Mouse (Mus musculus): Measurements from ENCODE around the gene Slc34a2. TPM values are rescaled to one million over a fixed set of nuclear protein-coding genes. Genes with fewer than 3 reads are reported as not detected.
A peak's percentile ranks its signal among the peaks of the same experiment; 100 is the strongest.

The Slc34a2 gene
- polyA plus RNA-seq, 1 experiment from 2014 or later = 0.23 TPM

GRCm38 (mm10) chr5:53049046-53049445, 11.2 kb downstream of the Slc34a2 start:
- peak overlapping the region; percentile 62 for H3K4me2 ChIP-seq (replicated peaks)
- 2% methylated on average over 32 of the region's 39 CpGs for WGBS
- ATAC-seq (ENCODE audit: low FRiP score) (peak; percentile 68; the same call in 1 of the 2 replicates), DNase-seq (ENCODE audit: low spot score) (no peak)
- H3K27me3 ChIP-seq (ENCODE audit: control insufficient read depth, insufficient read depth, low read length) = peaks cover 28% of the 10 kb centered on the region
- H3K4me3 ChIP-seq (replicated peaks; ENCODE audit: low read length) = peak overlapping the region; percentile 28
- 0 out of 2 replicates have a peak, but pooled peaks cover 4% of the 10 kb centered on the region for H3K4me1 ChIP-seq (replicated peaks; ENCODE audit: control insufficient read depth, insufficient read depth, low read length)
- peak overlapping the region; percentile 37 for H3K9ac ChIP-seq
- H3K27ac ChIP-seq = no peak overlapping the region
- H3K9me3 ChIP-seq (ENCODE audit: control insufficient read depth, low read length) = no peaks in the 10 kb centered on the region
- H3K36me3 ChIP-seq (replicated peaks; ENCODE audit: control insufficient read depth, insufficient read depth) = no peaks in the 10 kb centered on the region

DNA sequence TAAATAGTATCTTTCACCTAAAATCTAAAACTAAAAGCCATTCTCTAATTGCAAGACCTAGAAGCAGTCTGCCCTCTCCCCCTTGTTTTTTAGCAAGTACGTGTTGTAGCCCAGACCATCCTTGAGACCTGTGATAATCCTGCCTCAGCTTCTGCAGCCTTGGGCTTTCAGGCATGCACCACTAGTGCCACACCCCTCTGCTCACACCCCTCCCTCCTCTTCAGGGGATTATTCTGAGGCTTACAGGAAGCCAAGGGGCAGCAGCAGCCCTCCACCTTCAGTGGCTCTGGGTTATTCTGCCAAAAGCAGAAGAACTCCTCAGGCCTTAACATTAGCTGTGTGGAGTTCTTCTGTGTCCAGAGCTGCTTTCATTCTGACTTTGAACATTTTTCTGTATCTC, 13.1 kb downstream of the Slc34a2 start:
- Histone ChIP-seq H3K27me3 (ENCODE audit: control insufficient read depth, insufficient read depth, low read length) (peaks cover 28% of the 10 kb centered on the region), H3K9ac (no peak overlapping the region), H3K36me3 (replicated peaks; ENCODE audit: control insufficient read depth, insufficient read depth) (no peaks in the 10 kb centered on the region), H3K9me3 (ENCODE audit: control insufficient read depth, low read length) (no peaks in the 10 kb centered on the region), H3K4me1 (replicated peaks; ENCODE audit: control insufficient read depth, insufficient read depth, low read length) (0 out of 2 replicates have a peak, but pooled peaks cover 4% of the 10 kb centered on the region), H3K27ac (no peak overlapping the region), H3K4me3 (replicated peaks; ENCODE audit: low read length) (no peak overlapping the region), H3K4me2 (replicated peaks) (no peak overlapping the region)
- DNase-seq (ENCODE audit: low spot score) (no peak), ATAC-seq (ENCODE audit: low FRiP score) (no peak)
- 68% methylated on average over 1 of the region's 1 CpGs for WGBS

DNA sequence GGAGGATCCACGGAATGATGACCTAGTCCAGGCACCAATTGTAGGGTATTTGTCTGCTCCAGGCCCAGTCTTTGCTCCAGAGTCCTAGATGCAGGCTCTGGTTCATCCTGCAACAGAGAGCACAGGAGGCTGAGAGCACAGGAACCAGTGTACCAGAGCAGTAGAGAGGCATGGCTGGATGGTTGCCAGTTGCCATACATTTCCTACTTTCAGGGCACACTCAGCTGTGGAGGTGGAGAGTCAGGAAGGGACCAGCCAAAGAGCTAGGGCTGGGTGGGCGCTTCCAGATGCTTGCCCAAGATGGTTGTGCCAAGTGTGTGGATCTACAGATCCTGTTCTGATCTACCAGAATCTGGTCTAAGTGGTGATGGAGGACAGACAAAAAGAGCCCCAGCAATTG, 15.4 kb downstream of the Slc34a2 start:
- 84% methylated on average over 2 of the region's 2 CpGs for WGBS
- DNase-seq (ENCODE audit: low spot score) (no peak), ATAC-seq (ENCODE audit: low FRiP score) (no peak)
- Histone ChIP-seq H3K4me2 (replicated peaks) (no peak overlapping the region), H3K36me3 (replicated peaks; ENCODE audit: control insufficient read depth, insufficient read depth) (no peaks in the 10 kb centered on the region), H3K4me1 (replicated peaks; ENCODE audit: control insufficient read depth, insufficient read depth, low read length) (0 out of 2 replicates have a peak, but pooled peaks cover 4% of the 10 kb centered on the region), H3K27me3 (ENCODE audit: control insufficient read depth, insufficient read depth, low read length) (peaks cover 22% of the 10 kb centered on the region), H3K9ac (no peak overlapping the region), H3K9me3 (ENCODE audit: control insufficient read depth, low read length) (no peaks in the 10 kb centered on the region), H3K27ac (no peak overlapping the region), H3K4me3 (replicated peaks; ENCODE audit: low read length) (no peak overlapping the region)

- Histone ChIP-seq H3K9ac (no peak overlapping the region), H3K4me3 (replicated peaks; ENCODE audit: low read length) (no peak overlapping the region), H3K9me3 (ENCODE audit: control insufficient read depth, low read length) (no peaks in the 10 kb centered on the region), H3K4me2 (replicated peaks) (no peak overlapping the region), H3K4me1 (replicated peaks; ENCODE audit: control insufficient read depth, insufficient read depth, low read length) (no peaks in the 10 kb centered on the region), H3K36me3 (replicated peaks; ENCODE audit: control insufficient read depth, insufficient read depth) (no peaks in the 10 kb centered on the region), H3K27ac (no peak overlapping the region), H3K27me3 (ENCODE audit: control insufficient read depth, insufficient read depth, low read length) (no peaks in the 10 kb centered on the region)
- no peak for DNase-seq (ENCODE audit: low spot score)
- WGBS = 96% methylated on average over 9 of the region's 9 CpGs
- no peak for ATAC-seq (ENCODE audit: low FRiP score)
These were observed 23.8 kb downstream of the Slc34a2 start for GRCm38 (mm10) chr5:53061532-53062130.

DNA sequence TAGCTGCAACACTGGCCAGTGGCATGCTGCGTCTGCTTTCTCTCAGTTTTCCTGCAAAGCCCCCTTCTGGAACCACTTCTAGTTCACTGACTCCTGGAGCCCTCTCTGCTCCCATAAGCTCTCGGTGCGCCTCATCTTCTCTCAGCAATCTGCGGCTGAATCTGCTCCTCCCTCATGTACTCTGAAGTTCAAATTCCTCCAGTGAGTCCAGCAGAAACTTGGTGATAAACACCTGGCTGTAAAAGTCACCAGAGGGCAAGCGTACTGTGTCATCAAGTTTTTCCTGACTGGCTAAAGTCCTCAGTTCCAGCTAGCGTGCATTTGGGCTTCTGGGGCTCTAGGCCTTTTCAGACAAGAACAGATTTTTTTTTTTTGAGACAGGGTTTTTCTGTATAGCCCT, 36.7 kb downstream of the Slc34a2 start:
- Histone ChIP-seq H3K4me2 (replicated peaks) (no peak overlapping the region), H3K27me3 (ENCODE audit: control insufficient read depth, insufficient read depth, low read length) (no peaks in the 10 kb centered on the region), H3K4me1 (replicated peaks; ENCODE audit: control insufficient read depth, insufficient read depth, low read length) (no peaks in the 10 kb centered on the region), H3K4me3 (replicated peaks; ENCODE audit: low read length) (no peak overlapping the region), H3K9me3 (ENCODE audit: control insufficient read depth, low read length) (no peaks in the 10 kb centered on the region), H3K9ac (no peak overlapping the region), H3K36me3 (replicated peaks; ENCODE audit: control insufficient read depth, insufficient read depth) (no peaks in the 10 kb centered on the region), H3K27ac (no peak overlapping the region)
- WGBS = 85% methylated on average over 6 of the region's 6 CpGs
- DNase-seq (ENCODE audit: low spot score) (no peak), ATAC-seq (ENCODE audit: low FRiP score) (no peak)

GRCm38 (mm10) chr5:53078453-53078852, 40.6 kb downstream of the Slc34a2 start:
- no peak overlapping the region for H3K4me2 ChIP-seq (replicated peaks)
- no peaks in the 10 kb centered on the region for H3K27me3 ChIP-seq (ENCODE audit: control insufficient read depth, insufficient read depth, low read length)
- WGBS = 44% methylated on average over 4 of the region's 4 CpGs
- H3K9ac ChIP-seq = no peak overlapping the region
- ATAC-seq (ENCODE audit: low FRiP score) (no peak), DNase-seq (ENCODE audit: low spot score) (no peak)
- H3K27ac ChIP-seq = no peak overlapping the region
- H3K4me1 ChIP-seq (replicated peaks; ENCODE audit: control insufficient read depth, insufficient read depth, low read length) = no peaks in the 10 kb centered on the region
- H3K4me3 ChIP-seq (replicated peaks; ENCODE audit: low read length) = no peak overlapping the region
- no peaks in the 10 kb centered on the region for H3K9me3 ChIP-seq (ENCODE audit: control insufficient read depth, low read length)
- no peaks in the 10 kb centered on the region for H3K36me3 ChIP-seq (replicated peaks; ENCODE audit: control insufficient read depth, insufficient read depth)

DNA sequence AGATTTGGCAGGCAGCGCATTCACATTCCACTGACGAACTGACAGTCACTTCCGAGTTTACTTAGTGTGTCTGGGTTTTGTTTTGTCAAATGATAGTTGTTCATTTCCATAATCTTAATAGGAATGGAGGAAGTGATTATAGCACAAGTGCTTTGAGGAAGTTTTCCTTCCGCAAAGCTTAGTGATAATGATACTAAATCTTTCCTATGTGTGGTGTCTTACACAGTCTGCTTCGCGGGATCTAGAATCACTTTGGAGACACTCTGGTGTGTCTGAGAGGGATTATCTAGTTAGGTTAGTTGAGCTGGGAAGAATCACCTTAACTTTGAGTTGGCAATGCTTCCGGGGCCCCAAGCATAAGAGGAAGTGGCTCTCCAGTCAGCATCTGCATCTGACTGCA, 49.6 kb downstream of the Slc34a2 start:
- no peak overlapping the region for H3K9ac ChIP-seq
- no peaks in the 10 kb centered on the region for H3K9me3 ChIP-seq (ENCODE audit: control insufficient read depth, low read length)
- H3K4me3 ChIP-seq (replicated peaks; ENCODE audit: low read length) = no peak overlapping the region
- H3K36me3 ChIP-seq (replicated peaks; ENCODE audit: control insufficient read depth, insufficient read depth) = no peaks in the 10 kb centered on the region
- H3K4me1 ChIP-seq (replicated peaks; ENCODE audit: control insufficient read depth, insufficient read depth, low read length) = no peaks in the 10 kb centered on the region
- H3K27ac ChIP-seq = no peak overlapping the region
- no peaks in the 10 kb centered on the region for H3K27me3 ChIP-seq (ENCODE audit: control insufficient read depth, insufficient read depth, low read length)
- H3K4me2 ChIP-seq (replicated peaks) = no peak overlapping the region
- no peak for DNase-seq (ENCODE audit: low spot score)
- WGBS = 88% methylated on average over 7 of the region's 7 CpGs
- no peak for ATAC-seq (ENCODE audit: low FRiP score)

DNA sequence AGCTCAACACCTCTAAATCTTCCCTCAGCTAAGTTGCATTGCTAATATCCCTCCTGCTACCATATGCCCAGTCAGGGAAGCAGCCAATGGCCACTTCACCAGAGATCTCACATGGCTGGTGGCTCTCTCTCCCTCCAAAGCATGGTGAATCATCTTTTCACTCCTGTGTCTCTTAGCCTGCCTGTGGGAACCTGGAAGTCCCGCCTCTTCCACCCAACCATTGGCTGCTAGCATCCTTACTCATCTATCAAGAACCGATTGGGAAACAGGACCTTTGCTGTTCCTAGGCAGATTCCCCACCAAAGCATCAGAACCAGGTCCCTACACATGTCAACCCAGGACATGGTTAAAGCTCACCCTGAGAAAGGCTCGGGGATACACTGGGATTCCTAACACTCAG, 53.5 kb downstream of the Slc34a2 start:
- WGBS = 66% methylated on average over 3 of the region's 3 CpGs
- Histone ChIP-seq H3K4me2 (replicated peaks) (no peak overlapping the region), H3K9me3 (ENCODE audit: control insufficient read depth, low read length) (no peaks in the 10 kb centered on the region), H3K9ac (no peak overlapping the region), H3K4me3 (replicated peaks; ENCODE audit: low read length) (no peak overlapping the region), H3K27ac (no peak overlapping the region), H3K36me3 (replicated peaks; ENCODE audit: control insufficient read depth, insufficient read depth) (no peaks in the 10 kb centered on the region), H3K27me3 (ENCODE audit: control insufficient read depth, insufficient read depth, low read length) (no peaks in the 10 kb centered on the region), H3K4me1 (replicated peaks; ENCODE audit: control insufficient read depth, insufficient read depth, low read length) (no peaks in the 10 kb centered on the region)
- DNase-seq (ENCODE audit: low spot score) = no peak
- no peak for ATAC-seq (ENCODE audit: low FRiP score)

- Histone ChIP-seq H3K27me3 (ENCODE audit: control insufficient read depth, insufficient read depth, low read length) (no peaks in the 10 kb centered on the region), H3K4me3 (replicated peaks; ENCODE audit: low read length) (no peak overlapping the region), H3K9me3 (ENCODE audit: control insufficient read depth, low read length) (no peaks in the 10 kb centered on the region), H3K4me1 (replicated peaks; ENCODE audit: control insufficient read depth, insufficient read depth, low read length) (no peaks in the 10 kb centered on the region), H3K4me2 (replicated peaks) (no peak overlapping the region), H3K27ac (no peak overlapping the region), H3K36me3 (replicated peaks; ENCODE audit: control insufficient read depth, insufficient read depth) (no peaks in the 10 kb centered on the region), H3K9ac (no peak overlapping the region)
- WGBS = 87% methylated on average over 12 of the region's 12 CpGs
- no peak for DNase-seq (ENCODE audit: low spot score)
- no peak for ATAC-seq (ENCODE audit: low FRiP score)
These were observed 64.1 kb downstream of the Slc34a2 start for GRCm38 (mm10) chr5:53101848-53102473.
